Mouse (Mus musculus) lung, adult 2 months (tissue): Measurements from ENCODE around the gene Lsp1. TPM values are rescaled to one million over a fixed set of nuclear protein-coding genes. Genes with fewer than 3 reads are reported as not detected.
A peak's percentile ranks its signal among the peaks of the same experiment; 100 is the strongest.

Source experiments
- DNase-seq: peaks from one replicate; pipeline ENCODE4 v3.0.0; 2022
- H3K4me1 ChIP-seq: fragments of 200-500 bp; 2 replicates; pipeline ENCODE4 v1.6.1; 2011; ENCODE audit warnings: low read length; ENCODE audit not compliant: control insufficient read depth, insufficient read depth
- H3K4me3 ChIP-seq: fragments of 200-500 bp; replicated peaks from 2 replicates; pipeline ENCODE3; 2011; ENCODE audit warnings: low read depth, mild to moderate bottlenecking, control low read depth, low read length; ENCODE audit errors: extremely low read depth
- CTCF ChIP-seq: fragments of 200-500 bp; IDR thresholded peaks from 2 replicates; pipeline ENCODE4 v1.5.1; 2011; ENCODE audit warnings: mild to moderate bottlenecking, low read length, control low read depth; ENCODE audit not compliant: insufficient read depth
- POLR2A ChIP-seq: fragments of 200-500 bp; IDR thresholded peaks from 2 replicates; pipeline ENCODE4 v1.6.1; 2011; ENCODE audit warnings: low read depth, mild to moderate bottlenecking, control low read depth, low read length, borderline replicate concordance; ENCODE audit errors: extremely low read depth
- WGBS: fragments of 180-500 bp; shearing (Covaris S2); methylation state at CpG from one replicate; pipeline ENCODE4 v1.1.7; 2018; 5-methylcytosine and 5-hydroxymethylcytosine counted together
- polyA plus RNA-seq: library from polyadenylated mRNA; depleted of rRNA; stranded (reverse); fragments of >200 nt; gene quantifications from 2 replicates; pipeline ENCODE4 v1.2.3, GENCODE M21; 2012

Gene Lsp1
- polyA plus RNA-seq, 1 experiment: 188 TPM

GRCm38 (mm10) chr7:142480661-142481060 lies 20.1 kb downstream of the Lsp1 start:
- DNase-seq: no peak
- TF ChIP-seq CTCF: no peak
- no peak for TF ChIP-seq POLR2A
- Histone ChIP-seq H3K4me3 (no peak overlapping the region), H3K4me1 (no peaks in the 10 kb centered on the region)
- WGBS: 91% methylated on average over 3 of the region's 3 CpGs

DNA sequence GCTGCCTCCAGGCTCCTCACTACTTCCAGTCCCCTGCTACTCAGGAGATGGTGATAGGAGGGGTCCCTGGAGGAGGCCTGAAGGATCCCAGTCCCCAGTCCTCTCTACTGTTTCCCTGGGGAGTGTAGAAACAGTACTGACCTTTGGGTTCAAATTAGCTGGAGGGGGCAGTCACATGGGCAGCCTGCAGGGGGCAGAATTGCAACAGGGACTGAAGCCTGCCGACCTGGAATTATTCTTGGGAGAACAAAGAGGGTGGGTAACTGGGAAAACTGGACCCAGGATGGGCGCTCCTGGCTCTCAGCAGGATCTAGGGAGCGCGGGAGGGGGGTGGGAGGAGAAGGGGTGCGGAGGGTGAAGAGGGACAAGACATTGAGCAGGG lies 20.6 kb downstream of the Lsp1 start:
- peak; percentile 52 for DNase-seq

DNA sequence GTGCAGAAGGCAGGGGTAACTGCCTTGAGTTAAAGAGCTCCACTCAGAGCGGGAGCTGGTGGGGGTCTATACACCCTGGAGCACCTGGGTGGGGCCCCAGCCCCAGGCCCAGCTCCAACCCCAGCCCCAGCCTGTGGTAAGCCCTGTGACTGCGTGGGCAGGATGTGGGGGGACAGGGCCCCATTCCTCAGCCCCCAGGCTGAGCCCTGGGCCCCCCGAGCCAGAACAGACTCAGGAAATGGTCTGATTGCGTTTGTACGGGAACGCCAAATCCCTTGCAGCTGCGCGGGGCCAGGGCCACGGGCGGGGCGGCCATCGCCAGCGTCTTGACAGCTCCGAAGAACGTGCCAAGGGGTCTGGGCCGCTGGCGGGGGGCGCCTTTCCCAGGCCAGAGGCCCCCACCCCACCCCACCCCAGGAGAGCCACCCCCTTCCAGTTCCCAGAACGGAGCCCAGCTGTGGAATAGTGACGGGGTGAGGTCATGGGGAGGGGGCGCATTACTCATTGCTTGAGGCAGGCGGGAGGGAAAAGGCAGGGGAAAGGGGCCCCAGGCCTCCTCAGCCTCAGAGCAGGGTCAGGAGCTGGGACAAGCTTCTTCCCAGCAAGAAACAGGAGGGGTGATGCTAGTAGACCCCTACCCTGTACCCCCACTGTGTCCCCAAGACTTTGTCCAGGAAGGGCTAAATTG lies 21.1 kb downstream of the Lsp1 start:
- Histone ChIP-seq H3K4me1 (no peaks in the 10 kb centered on the region), H3K4me3 (no peak overlapping the region)
- DNase-seq: no peak
- WGBS: 16% methylated on average over 22 of the region's 22 CpGs
- TF ChIP-seq POLR2A: no peak
- no peak for TF ChIP-seq CTCF

More for the DNA sequence above, 20.6 kb downstream of the Lsp1 start:
- whole genome bisulfite sequencing: 24% methylated on average over 5 of the region's 5 CpGs
- TF ChIP-seq POLR2A (no peak), CTCF (peak; percentile 53)
- H3K4me3 ChIP-seq: no peak overlapping the region
- no peaks in the 10 kb centered on the region for H3K4me1 ChIP-seq

- TF ChIP-seq CTCF (no peak), POLR2A (no peak)
- H3K4me3 ChIP-seq: no peak overlapping the region
- 28% methylated on average over 6 of the region's 6 CpGs for WGBS
- DNase-seq: no peak
- H3K4me1 ChIP-seq: no peaks in the 10 kb centered on the region
These were observed 21.6 kb downstream of the Lsp1 start for GRCm38 (mm10) chr7:142482256-142482609.

DNA sequence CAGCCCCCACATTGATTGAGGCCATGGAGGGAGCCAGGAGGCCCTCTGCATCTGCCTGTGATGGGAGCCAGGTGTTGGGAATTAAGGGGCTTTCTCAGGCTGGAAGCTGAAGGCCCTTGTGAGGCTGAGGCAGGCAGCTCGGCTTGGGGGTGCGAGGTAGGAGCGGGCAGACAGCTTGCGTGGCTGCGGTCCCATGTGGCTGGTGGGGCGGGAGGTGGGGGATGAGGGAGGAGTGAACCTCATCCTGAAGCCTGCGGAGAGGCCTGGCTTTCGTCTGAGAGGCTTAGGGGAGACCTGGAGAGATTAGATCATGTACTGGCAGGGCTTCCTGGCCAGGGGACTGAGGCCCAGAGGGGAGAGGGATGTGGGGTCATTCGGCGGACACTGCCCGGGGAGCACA lies 22.5 kb downstream of the Lsp1 start:
- no peak overlapping the region for H3K4me3 ChIP-seq
- TF ChIP-seq POLR2A (no peak), CTCF (no peak)
- DNase-seq: no peak
- WGBS: 70% methylated on average over 11 of the region's 11 CpGs
- no peaks in the 10 kb centered on the region for H3K4me1 ChIP-seq

DNA sequence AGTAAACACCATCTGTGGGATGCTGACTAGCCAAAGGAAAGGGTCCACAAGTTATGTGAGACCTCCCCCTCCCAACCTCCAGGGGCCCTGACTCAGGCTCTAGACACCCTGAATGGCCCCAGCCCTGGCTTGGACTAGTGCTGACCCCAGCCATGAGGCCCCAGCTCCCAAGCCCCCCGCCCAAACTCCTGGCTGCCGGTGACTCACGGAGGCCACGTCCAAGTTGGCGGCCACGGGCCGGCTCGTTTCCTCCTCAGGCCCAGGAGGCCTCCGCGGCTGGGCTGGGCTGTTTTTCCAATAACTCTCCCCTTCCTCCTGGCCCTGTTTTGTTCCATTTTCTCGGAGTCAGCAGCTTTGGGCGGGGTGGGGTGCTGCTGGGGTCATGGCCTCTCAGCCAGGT lies 24.2 kb downstream of the Lsp1 start:
- H3K4me1 ChIP-seq: no peaks in the 10 kb centered on the region
- WGBS: 52% methylated on average over 12 of the region's 12 CpGs
- no peak overlapping the region for H3K4me3 ChIP-seq
- no peak for DNase-seq
- TF ChIP-seq POLR2A (no peak), CTCF (no peak)

DNA sequence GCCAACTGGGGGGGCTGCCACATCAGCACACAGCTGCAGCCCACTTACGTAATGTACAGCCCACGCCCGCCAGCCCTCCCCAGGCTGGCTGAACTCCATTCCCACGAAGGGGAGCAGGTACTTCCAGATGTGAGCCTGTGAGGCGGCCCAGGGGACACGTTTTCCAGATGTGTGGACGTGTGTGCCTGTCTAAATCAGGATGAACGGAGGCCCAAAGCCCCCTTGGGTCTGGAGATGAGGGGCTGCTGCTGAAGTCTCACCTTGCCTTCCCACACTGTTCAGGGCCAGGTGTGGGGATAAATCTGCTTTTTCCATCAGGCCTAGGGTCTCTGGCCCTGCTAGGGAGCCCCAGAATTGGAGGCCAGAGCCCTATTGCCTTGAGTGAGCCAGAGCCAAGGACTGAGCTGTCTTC lies 26.1 kb downstream of the Lsp1 start:
- H3K4me3 ChIP-seq: no peak overlapping the region
- DNase-seq: no peak
- TF ChIP-seq POLR2A (no peak), CTCF (no peak)
- 81% methylated on average over 8 of the region's 8 CpGs for WGBS
- no peaks in the 10 kb centered on the region for H3K4me1 ChIP-seq

- peak; percentile 27; the same call in 1 of the 2 replicates for TF ChIP-seq CTCF
- TF ChIP-seq POLR2A: no peak
- DNase-seq: no peak
- Histone ChIP-seq H3K4me3 (no peak overlapping the region), H3K4me1 (no peaks in the 10 kb centered on the region)
- WGBS: 36% methylated on average over 9 of the region's 9 CpGs
These were observed 26.8 kb downstream of the Lsp1 start for GRCm38 (mm10) chr7:142487341-142487859.

GRCm38 (mm10) chr7:142488053-142488452 lies 27.4 kb downstream of the Lsp1 start:
- WGBS: 92% methylated on average over 3 of the region's 3 CpGs
- H3K4me1 ChIP-seq: no peaks in the 10 kb centered on the region
- no peak for TF ChIP-seq CTCF
- TF ChIP-seq POLR2A: no peak
- no peak for DNase-seq
- H3K4me3 ChIP-seq: no peak overlapping the region

- TF ChIP-seq POLR2A (no peak), CTCF (no peak)
- DNase-seq: no peak
- whole genome bisulfite sequencing: 82% methylated on average over 8 of the region's 8 CpGs
- H3K4me3 ChIP-seq: no peak overlapping the region
- no peaks in the 10 kb centered on the region for H3K4me1 ChIP-seq
These were observed 32.9 kb downstream of the Lsp1 start for GRCm38 (mm10) chr7:142493535-142493934.

- Histone ChIP-seq H3K4me1 (no peaks in the 10 kb centered on the region), H3K4me3 (no peak overlapping the region)
- WGBS: 74% methylated on average over 3 of the region's 3 CpGs
- DNase-seq: no peak
- TF ChIP-seq POLR2A (no peak), CTCF (no peak)
These were observed 35.5 kb downstream of the Lsp1 start for GRCm38 (mm10) chr7:142496158-142496557.
